Mouse (Mus musculus) MEL (cell line): ENCODE measurements around the gene Themis2.

Source experiments
- CTCF ChIP-seq, 3 experiments: IDR thresholded peaks in 2 of 3; conservative IDR thresholded peaks in 1 of 3; 2 replicates each; pipeline ENCODE4 v1.5.1; 2011 to 2012; ENCODE audit warnings: low read length in 3 of 3, low read depth in 2 of 3, mild to moderate bottlenecking in 2 of 3, improper control_type of control experiment in 1 of 3, inconsistent platforms in 1 of 3, mixed read lengths in 1 of 3, moderate library complexity in 1 of 3; ENCODE audit not compliant: control insufficient read depth in 1 of 3, insufficient read depth in 1 of 3, poor library complexity in 1 of 3, severe bottlenecking in 1 of 3
- JUND ChIP-seq: IDR thresholded peaks from 2 replicates; pipeline ENCODE4 v1.6.1; 2011; ENCODE audit warnings: low read depth, mild to moderate bottlenecking, improper control_type of control experiment, low read length
- POLR2A ChIP-seq, 2 experiments: IDR thresholded peaks; 2 replicates each; pipeline ENCODE4 v1.6.1; 2011 to 2012; ENCODE audit warnings: low read length in 2 of 2, mild to moderate bottlenecking in 2 of 2, control low read depth in 1 of 2, improper control_type of control experiment in 1 of 2, low read depth in 1 of 2, moderate library complexity in 1 of 2; ENCODE audit not compliant: control insufficient read depth in 1 of 2, insufficient read depth in 1 of 2, poor library complexity in 1 of 2
- RAD21 ChIP-seq: IDR thresholded peaks from 2 replicates; pipeline ENCODE4 v1.6.1; 2011; ENCODE audit warnings: mild to moderate bottlenecking, low read depth, low read length, improper control_type of control experiment
- TCF12 ChIP-seq: IDR thresholded peaks from 2 replicates; pipeline ENCODE4 v1.6.1; 2014; ENCODE audit warnings: low read depth, mild to moderate bottlenecking, inconsistent platforms, low read length, improper control_type of control experiment, moderate library complexity
- USF1 ChIP-seq: IDR thresholded peaks from 2 replicates; pipeline ENCODE4 v1.6.1; 2014; ENCODE audit warnings: low read depth, mild to moderate bottlenecking, inconsistent platforms, low read length, improper control_type of control experiment, moderate library complexity
- USF2 ChIP-seq, 2 experiments: IDR thresholded peaks; 2 replicates each; pipeline ENCODE4 v1.6.1; 2011 to 2012; ENCODE audit warnings: improper control_type of control experiment in 2 of 2, low read length in 2 of 2, borderline replicate concordance in 1 of 2, inconsistent platforms in 1 of 2, low read depth in 1 of 2, mild to moderate bottlenecking in 1 of 2; ENCODE audit not compliant: insufficient read depth in 1 of 2

DNA sequence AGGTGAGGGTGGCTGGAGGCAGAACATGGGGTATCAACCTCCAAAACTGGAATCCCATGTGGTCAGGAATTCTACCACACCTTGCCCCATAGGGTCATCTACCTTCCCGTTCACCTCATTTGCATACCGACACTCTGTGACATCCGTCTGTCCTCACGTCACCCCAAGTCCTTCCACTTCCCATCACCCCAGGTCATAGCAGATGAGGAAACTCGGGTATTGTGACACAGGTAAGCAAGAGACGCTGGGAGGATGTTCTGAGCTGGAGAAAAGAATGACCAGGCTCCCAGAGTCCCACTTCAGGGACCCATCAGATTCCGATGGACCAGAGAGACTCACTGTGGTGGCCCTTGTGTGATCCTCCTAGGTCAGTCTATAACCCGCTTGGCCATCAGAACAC is 1.4 kb downstream of the Themis2 start:
- TF ChIP-seq USF1, result no peak
- no peak for TF ChIP-seq USF2 (IDR thresholded peaks at IDR 0.05; ENCODE audit: borderline replicate concordance in 1 of 2, insufficient read depth in 1 of 2, low read depth in 1 of 2, low read length in 2 of 2)
- no peak for TF ChIP-seq CTCF (IDR thresholded peaks at IDR 0.05 in 2 of 3, conservative IDR thresholded peaks at IDR 0.05 in 1 of 3; ENCODE audit: control insufficient read depth in 1 of 3, insufficient read depth in 1 of 3, low read depth in 2 of 3, low read length in 3 of 3, poor library complexity in 1 of 3, severe bottlenecking in 1 of 3)
- no peak for TF ChIP-seq JUND
- TF ChIP-seq RAD21, result no peak
- no peak for TF ChIP-seq POLR2A (IDR thresholded peaks at IDR 0.05; ENCODE audit: control insufficient read depth in 1 of 2, insufficient read depth in 1 of 2, low read depth in 1 of 2, low read length in 2 of 2, poor library complexity in 1 of 2)
- TF ChIP-seq TCF12, result no peak
